Mouse (Mus musculus) hindbrain, postnatal 0 days (tissue): ENCODE measurements at regions not wholly inside any gene's neighbourhood (a gene's known extent, or its start where the extent isn't known, plus 50 kb on each side); places are given as distances from the start of the nearest gene placed in this dataset.

Experiments
- ATAC-seq: fragments of 200-750 bp; cut with Nextera tagmentation; 2 replicates; pipeline ENCODE4 v1.8.0; 2017; ENCODE audit warnings: mild to moderate bottlenecking, moderate TSS enrichment, moderate library complexity
- DNase-seq: peaks from one replicate; pipeline ENCODE4 v3.0.0-alpha.2; 2015; ENCODE audit warnings: low spot score
- H3K27ac ChIP-seq: fragments of 300-500 bp; sonication (generic); 2 replicates; pipeline ENCODE4 v1.5.1; 2014; ENCODE audit warnings: mild to moderate bottlenecking
- H3K27me3 ChIP-seq: fragments of 300-500 bp; sonication (generic); 2 replicates; pipeline ENCODE4 v1.6.1; 2014; ENCODE audit warnings: low read length, mixed read lengths; ENCODE audit not compliant: insufficient read depth
- H3K36me3 ChIP-seq: fragments of 300-500 bp; sonication (generic); 2 replicates; pipeline ENCODE4 v1.6.1; 2014; ENCODE audit warnings: low read length, mixed read lengths; ENCODE audit not compliant: insufficient read depth
- H3K4me1 ChIP-seq: fragments of 300-500 bp; sonication (generic); 2 replicates; pipeline ENCODE4 v1.6.1; 2014; ENCODE audit warnings: antibody characterized with exemption, low read length, mixed read lengths; ENCODE audit not compliant: insufficient read depth
- H3K4me2 ChIP-seq: fragments of 300-500 bp; sonication (generic); 2 replicates; pipeline ENCODE4 v1.6.1; 2014; ENCODE audit warnings: low read depth, mild to moderate bottlenecking, low read length, moderate library complexity, mixed read lengths
- H3K4me3 ChIP-seq: fragments of 300-500 bp; sonication (generic); 2 replicates; pipeline ENCODE4 v1.5.1; 2014; ENCODE audit warnings: low read length
- H3K9ac ChIP-seq: fragments of 300-500 bp; sonication (generic); replicated peaks from 2 replicates; pipeline ENCODE4 v1.6.1; 2014; ENCODE audit warnings: mild to moderate bottlenecking, low read length, moderate library complexity, mixed read lengths
- H3K9me3 ChIP-seq: fragments of 300-500 bp; sonication (generic); 2 replicates; pipeline ENCODE4 v1.6.1; 2016; ENCODE audit warnings: low read length, mixed read lengths
- CTCF ChIP-seq: IDR thresholded peaks from 2 replicates; pipeline ENCODE4 v1.5.1; 2016; ENCODE audit warnings: antibody characterized with exemption, control low read depth, low read depth
- WGBS: fragments of 180-500 bp; shearing (Covaris S2); extraction: QIAGEN DNeasy Blood & Tissue Kit; methylation state at CpG from one replicate; pipeline ENCODE4 v1.1.7; 2014; 5-methylcytosine and 5-hydroxymethylcytosine counted together

DNA sequence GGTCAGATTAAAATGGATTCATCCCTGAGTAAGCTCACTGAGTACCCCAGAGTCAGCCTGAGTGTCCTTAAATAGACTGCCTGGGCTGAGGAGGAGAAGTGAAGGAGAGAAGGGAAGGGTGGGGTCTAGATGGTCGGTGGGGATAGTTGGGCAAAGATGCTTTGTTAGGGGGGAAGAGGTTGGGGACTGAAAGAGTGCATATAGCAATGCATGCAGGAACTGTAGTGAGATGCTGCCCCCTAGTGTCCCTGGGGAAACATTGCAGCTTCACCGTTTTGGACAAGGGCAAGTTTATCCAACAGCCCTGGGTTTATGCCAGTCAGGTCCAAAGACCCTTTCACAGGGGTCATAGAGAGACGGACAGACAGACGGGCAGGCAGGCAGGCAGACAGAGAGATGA lies 71.6 kb upstream of the Tmem132d start:
- ATAC-seq, result no peak
- WGBS, result under 1% methylated on average over 4 of the region's 4 CpGs

DNA sequence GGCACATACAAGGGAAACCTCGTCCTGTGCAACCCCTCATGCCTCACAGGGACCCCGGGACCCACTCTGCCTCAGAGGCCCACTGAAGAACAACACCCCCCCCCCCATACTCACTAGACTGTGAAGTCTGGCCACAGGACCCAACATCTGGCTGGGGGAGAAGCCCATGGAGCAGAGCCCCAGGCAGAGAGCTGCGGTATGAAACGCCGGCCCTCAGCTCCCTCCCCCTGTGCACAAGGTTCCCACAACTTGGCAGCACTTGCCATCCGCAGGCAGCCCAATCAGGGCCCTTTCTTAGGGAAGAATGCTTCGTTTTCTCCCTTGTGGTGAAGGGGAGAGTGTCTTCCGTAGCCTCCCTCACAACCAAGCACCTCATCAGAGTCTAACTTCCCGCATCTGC lies 66.6 kb upstream of the Tmem132d start:
- H3K4me1 ChIP-seq, result no peaks in the 10 kb centered on the region
- H3K27me3 ChIP-seq, result no peaks in the 10 kb centered on the region
- no peaks in the 10 kb centered on the region for H3K9me3 ChIP-seq
- H3K27ac ChIP-seq, result no peak overlapping the region
- no peak overlapping the region for H3K4me2 ChIP-seq
- WGBS, result 42% methylated on average over 9 of the region's 9 CpGs
- no peak overlapping the region for H3K4me3 ChIP-seq
- no peak overlapping the region for H3K9ac ChIP-seq
- no peak for DNase-seq
- ATAC-seq, result no peak
- TF ChIP-seq CTCF, result no peak
- no peaks in the 10 kb centered on the region for H3K36me3 ChIP-seq

More for the DNA sequence above, 71.6 kb upstream of the Tmem132d start:
- Histone ChIP-seq H3K9me3 (no peaks in the 10 kb centered on the region), H3K4me2 (no peak overlapping the region), H3K27ac (no peak overlapping the region), H3K4me3 (no peak overlapping the region), H3K9ac (no peak overlapping the region), H3K4me1 (no peaks in the 10 kb centered on the region), H3K36me3 (no peaks in the 10 kb centered on the region), H3K27me3 (no peaks in the 10 kb centered on the region)
- TF ChIP-seq CTCF, result peak; percentile 98
- peak; percentile 88 for DNase-seq

DNA sequence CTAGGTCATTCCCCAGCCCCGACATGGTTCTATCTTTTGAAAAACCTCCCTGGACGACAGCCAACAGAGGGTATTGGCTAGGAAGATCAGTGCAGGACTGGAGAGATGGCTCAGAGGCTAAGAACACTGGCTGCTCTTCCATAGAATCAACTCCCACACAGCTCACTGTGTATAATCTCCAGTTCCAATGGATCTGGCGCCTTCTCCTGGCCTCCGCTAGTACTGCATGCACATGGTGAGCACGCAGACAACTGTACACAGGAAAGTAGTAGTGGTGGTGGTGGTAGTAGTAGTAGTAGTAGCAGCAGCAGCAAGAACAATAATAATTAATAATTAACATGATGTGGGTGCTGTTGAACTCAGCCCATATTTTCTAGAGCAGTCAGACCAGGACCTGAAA lies 66.2 kb upstream of the Tmem132d start:
- no peaks in the 10 kb centered on the region for H3K9me3 ChIP-seq
- no peak overlapping the region for H3K27ac ChIP-seq
- TF ChIP-seq CTCF, result peak; percentile 84
- no peak overlapping the region for H3K4me2 ChIP-seq
- no peak overlapping the region for H3K4me3 ChIP-seq
- no peaks in the 10 kb centered on the region for H3K4me1 ChIP-seq
- no peaks in the 10 kb centered on the region for H3K27me3 ChIP-seq
- no peak overlapping the region for H3K9ac ChIP-seq
- DNase-seq, result peak; percentile 66
- ATAC-seq, result no peak
- H3K36me3 ChIP-seq, result no peaks in the 10 kb centered on the region
- WGBS, result 46% methylated on average over 5 of the region's 5 CpGs

GRCm38 (mm10) chr5:128492541-128492940 lies 59.7 kb upstream of the Tmem132d start:
- no peak for ATAC-seq
- Histone ChIP-seq H3K9ac (no peak overlapping the region), H3K27ac (no peak overlapping the region), H3K36me3 (no peaks in the 10 kb centered on the region), H3K27me3 (no peaks in the 10 kb centered on the region), H3K4me3 (no peak overlapping the region), H3K9me3 (no peaks in the 10 kb centered on the region), H3K4me2 (no peak overlapping the region), H3K4me1 (no peaks in the 10 kb centered on the region)
- TF ChIP-seq CTCF, result peak; percentile 40; the same call in 1 of the 2 replicates
- WGBS, result 86% methylated on average over 5 of the region's 5 CpGs
- peak; percentile 46 for DNase-seq

GRCm38 (mm10) chr5:128491155-128491554 lies 58.3 kb upstream of the Tmem132d start:
- no peaks in the 10 kb centered on the region for H3K9me3 ChIP-seq
- TF ChIP-seq CTCF, result peak; percentile 67
- no peak overlapping the region for H3K4me3 ChIP-seq
- ATAC-seq (no peak), DNase-seq (no peak)
- no peaks in the 10 kb centered on the region for H3K27me3 ChIP-seq
- no peaks in the 10 kb centered on the region for H3K36me3 ChIP-seq
- H3K9ac ChIP-seq, result no peak overlapping the region
- no peak overlapping the region for H3K4me2 ChIP-seq
- H3K27ac ChIP-seq, result no peak overlapping the region
- 31% methylated on average over 9 of the region's 9 CpGs for WGBS
- H3K4me1 ChIP-seq, result no peaks in the 10 kb centered on the region

DNA sequence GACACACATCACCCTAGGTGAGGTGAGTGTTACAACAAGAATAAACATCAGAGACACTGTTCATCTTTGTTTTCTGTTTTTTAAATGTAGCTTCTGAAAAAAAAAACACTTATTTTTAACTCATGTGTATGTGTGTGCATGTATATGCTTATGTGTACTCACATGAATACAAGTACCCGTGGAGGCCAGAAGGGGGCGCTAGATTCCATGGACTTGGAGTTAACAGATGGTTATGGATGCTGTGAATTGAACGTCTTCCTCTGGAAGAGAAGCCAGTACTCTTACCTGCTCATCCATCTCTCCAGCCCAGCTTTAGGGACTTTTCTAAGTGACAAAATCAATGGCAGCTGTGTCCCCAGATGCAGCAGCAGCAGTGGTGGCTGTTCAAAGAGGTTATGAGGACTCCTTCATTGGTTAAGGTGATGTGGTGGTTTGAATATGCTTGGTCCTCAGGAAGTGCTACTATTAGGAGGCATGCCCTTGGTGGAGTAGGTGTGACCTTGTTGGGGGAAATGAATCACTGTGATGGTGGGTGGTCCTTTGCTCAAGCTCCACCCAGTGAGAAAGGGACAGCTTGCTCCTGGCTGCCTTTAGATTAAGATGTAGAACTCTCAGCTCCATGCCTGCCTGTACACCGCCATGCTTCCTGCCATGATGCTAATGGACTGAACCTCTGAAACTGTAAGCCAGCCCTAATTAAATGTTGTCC lies 56.1 kb upstream of the Tmem132d start:
- WGBS, result 85% methylated on average over 4 of the region's 4 CpGs
- no peak for DNase-seq

DNA sequence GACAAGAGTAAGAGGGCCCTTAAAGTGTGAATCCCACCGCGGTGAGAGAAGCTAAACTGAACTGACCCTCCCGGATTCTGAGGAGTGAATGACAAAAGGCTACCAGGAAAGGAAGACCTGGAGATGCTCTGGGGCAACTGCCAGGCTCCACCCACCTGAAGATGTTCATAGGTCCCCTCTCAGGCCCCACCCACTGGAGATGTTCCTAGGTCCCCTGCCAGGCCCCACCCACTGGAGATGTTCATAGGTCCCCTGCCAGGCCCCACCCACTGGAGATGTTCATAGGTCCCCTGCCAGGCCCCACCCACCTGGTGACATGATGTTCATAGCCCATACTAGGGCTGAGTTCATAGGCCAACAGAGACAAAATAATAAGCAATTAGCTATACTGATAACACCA lies 54.5 kb upstream of the Tmem132d start:
- no peaks in the 10 kb centered on the region for H3K36me3 ChIP-seq
- no peaks in the 10 kb centered on the region for H3K9me3 ChIP-seq
- H3K27me3 ChIP-seq, result no peaks in the 10 kb centered on the region
- ATAC-seq, result no peak
- H3K4me1 ChIP-seq, result peaks cover 11% of the 10 kb centered on the region
- 59% methylated on average over 3 of the region's 3 CpGs for WGBS
- no peak overlapping the region for H3K9ac ChIP-seq
- no peak overlapping the region for H3K4me2 ChIP-seq
- no peak for DNase-seq
- H3K27ac ChIP-seq, result no peak overlapping the region
- H3K4me3 ChIP-seq, result no peak overlapping the region
- TF ChIP-seq CTCF, result no peak

More for the DNA sequence above, 56.1 kb upstream of the Tmem132d start:
- no peaks in the 10 kb centered on the region for H3K36me3 ChIP-seq
- H3K9ac ChIP-seq, result no peak overlapping the region
- no peak for TF ChIP-seq CTCF
- no peak overlapping the region for H3K27ac ChIP-seq
- ATAC-seq, result no peak
- no peak overlapping the region for H3K4me2 ChIP-seq
- H3K4me3 ChIP-seq, result no peak overlapping the region
- no peaks in the 10 kb centered on the region for H3K9me3 ChIP-seq
- no peaks in the 10 kb centered on the region for H3K27me3 ChIP-seq
- H3K4me1 ChIP-seq, result no peaks in the 10 kb centered on the region
